Mouse (Mus musculus) liver, embryonic 11.5 days (tissue): ENCODE measurements around the gene Foxred1. TPM values are rescaled to one million over a fixed set of nuclear protein-coding genes. Genes with fewer than 3 reads are reported as not detected.
A peak's percentile ranks its signal among the peaks of the same experiment; 100 is the strongest.

Experiments
- ATAC-seq: fragments of 200-750 bp; cut with Nextera tagmentation; replicated peaks from 2 replicates; pipeline ENCODE4 v1.8.0; 2017; ENCODE audit warnings: moderate number of reproducible peaks, mild to moderate bottlenecking, moderate TSS enrichment, moderate library complexity; ENCODE audit not compliant: low FRiP score
- DNase-seq: peaks from one replicate; pipeline ENCODE4 v3.0.0-alpha.2; 2017; ENCODE audit warnings: low spot score
- H3K27ac ChIP-seq: fragments of 300-500 bp; sonication (generic); 2 replicates; pipeline ENCODE4 v1.5.1; 2014; ENCODE audit warnings: mild to moderate bottlenecking, low read depth, low read length, control low read depth
- H3K27me3 ChIP-seq: fragments of 300-500 bp; sonication (generic); replicated peaks from 2 replicates; pipeline ENCODE4 v1.6.1; 2014; ENCODE audit warnings: low read length, mixed read lengths; ENCODE audit not compliant: control insufficient read depth, insufficient read depth
- H3K36me3 ChIP-seq: fragments of 300-500 bp; sonication (generic); 2 replicates; pipeline ENCODE4 v1.6.1; 2014; ENCODE audit warnings: mild to moderate bottlenecking, low read length, moderate library complexity, mixed read lengths; ENCODE audit not compliant: control insufficient read depth, insufficient read depth
- H3K4me1 ChIP-seq: fragments of 300-500 bp; sonication (generic); replicated peaks from 2 replicates; pipeline ENCODE4 v1.6.1; 2014; ENCODE audit warnings: low read length, mixed read lengths; ENCODE audit not compliant: control insufficient read depth, insufficient read depth
- H3K4me2 ChIP-seq: fragments of 300-500 bp; sonication (generic); 2 replicates; pipeline ENCODE4 v1.6.1; 2014; ENCODE audit warnings: mild to moderate bottlenecking, control low read depth, moderate library complexity
- H3K4me3 ChIP-seq: fragments of 300-500 bp; sonication (generic); 2 replicates; pipeline ENCODE4 v1.5.1; 2014; ENCODE audit warnings: low read depth, low read length, control low read depth
- H3K9ac ChIP-seq: fragments of 300-500 bp; sonication (generic); 2 replicates; pipeline ENCODE4 v1.6.1; 2014; ENCODE audit warnings: low read depth, low read length, control low read depth
- H3K9me3 ChIP-seq: fragments of 300-500 bp; sonication (generic); 2 replicates; pipeline ENCODE4 v1.6.1; 2016; ENCODE audit warnings: low read length, inconsistent platforms, mixed read lengths; ENCODE audit not compliant: control insufficient read depth
- WGBS: fragments of 180-500 bp; shearing (Covaris S2); extraction: QIAGEN DNeasy Blood & Tissue Kit; methylation state at CpG from one replicate; pipeline ENCODE4 v1.1.7; 2014; 5-methylcytosine and 5-hydroxymethylcytosine counted together
- polyA plus RNA-seq: library from polyadenylated mRNA; unstranded; fragments of >200 nt; fragmentation: Nextera tagmentation; extraction: Ambion mirVana; gene quantifications from 2 replicates; pipeline ENCODE4 v1.2.1, GENCODE M21; 2014

Foxred1 gene
- polyA plus RNA-seq, 1 experiment from 2014 or later: 55.4 TPM

- DNase-seq: no peak
- peaks cover 18% of the 10 kb centered on the region for H3K4me1 ChIP-seq
- ATAC-seq: peak; percentile 30; the same call in 1 of the 2 replicates
- H3K36me3 ChIP-seq: no peaks in the 10 kb centered on the region
- no peaks in the 10 kb centered on the region for H3K9me3 ChIP-seq
- H3K27me3 ChIP-seq: no peaks in the 10 kb centered on the region
- peak overlapping the region; percentile 79 for H3K4me3 ChIP-seq
- peak overlapping the region; percentile 26 for H3K27ac ChIP-seq
- H3K4me2 ChIP-seq: peak overlapping the region; percentile 93
- peak overlapping the region; percentile 82 for H3K9ac ChIP-seq
- WGBS: 24% methylated on average over 18 of the region's 18 CpGs
These were observed 11.7 kb downstream of the Foxred1 start for GRCm38 (mm10) chr9:35198945-35199771.

- 82% methylated on average over 10 of the region's 10 CpGs for WGBS
- H3K4me3 ChIP-seq: no peak overlapping the region; the same call in 1 of the 2 replicates
- no peak overlapping the region for H3K9ac ChIP-seq
- ATAC-seq: no peak
- H3K4me2 ChIP-seq: peak overlapping the region; percentile 93; the same call in 1 of the 2 replicates
- H3K27ac ChIP-seq: no peak overlapping the region
- H3K9me3 ChIP-seq: no peaks in the 10 kb centered on the region
- H3K36me3 ChIP-seq: no peaks in the 10 kb centered on the region
- H3K4me1 ChIP-seq: peaks cover 13% of the 10 kb centered on the region
- no peaks in the 10 kb centered on the region for H3K27me3 ChIP-seq
- no peak for DNase-seq
These were observed 12.5 kb downstream of the Foxred1 start for GRCm38 (mm10) chr9:35198351-35198750.

- no peak overlapping the region for H3K9ac ChIP-seq
- no peaks in the 10 kb centered on the region for H3K36me3 ChIP-seq
- no peaks in the 10 kb centered on the region for H3K9me3 ChIP-seq
- H3K4me2 ChIP-seq: no peak overlapping the region
- peaks cover 10% of the 10 kb centered on the region for H3K4me1 ChIP-seq
- ATAC-seq: no peak
- DNase-seq: no peak
- no peak overlapping the region for H3K4me3 ChIP-seq
- H3K27ac ChIP-seq: no peak overlapping the region
- H3K27me3 ChIP-seq: no peaks in the 10 kb centered on the region
- 86% methylated on average over 3 of the region's 3 CpGs for WGBS
These were observed 13.2 kb downstream of the Foxred1 start for GRCm38 (mm10) chr9:35197625-35198024.

GRCm38 (mm10) chr9:35194048-35194447, 16.8 kb downstream of the Foxred1 start:
- 77% methylated on average over 3 of the region's 3 CpGs for WGBS
- DNase-seq: no peak
- no peak overlapping the region for H3K9ac ChIP-seq

GRCm38 (mm10) chr9:35192983-35193542, 17.8 kb downstream of the Foxred1 start:
- Histone ChIP-seq H3K9me3 (no peaks in the 10 kb centered on the region), H3K4me2 (no peak overlapping the region), H3K27ac (no peak overlapping the region), H3K4me1 (no peaks in the 10 kb centered on the region), H3K4me3 (no peak overlapping the region), H3K27me3 (no peaks in the 10 kb centered on the region), H3K36me3 (no peaks in the 10 kb centered on the region), H3K9ac (no peak overlapping the region)
- ATAC-seq (no peak), DNase-seq (no peak)
- WGBS: 80% methylated on average over 11 of the region's 11 CpGs

More at GRCm38 (mm10) chr9:35194048-35194447, 16.8 kb downstream of the Foxred1 start:
- Histone ChIP-seq H3K4me2 (no peak overlapping the region), H3K27ac (no peak overlapping the region), H3K27me3 (no peaks in the 10 kb centered on the region), H3K4me1 (0 out of 2 replicates have a peak, but pooled peaks cover 4% of the 10 kb centered on the region), H3K36me3 (no peaks in the 10 kb centered on the region), H3K9me3 (no peaks in the 10 kb centered on the region), H3K4me3 (no peak overlapping the region)
- no peak for ATAC-seq

GRCm38 (mm10) chr9:35188700-35189099, 22.2 kb downstream of the Foxred1 start:
- Histone ChIP-seq H3K9ac (no peak overlapping the region), H3K4me2 (no peak overlapping the region), H3K4me1 (no peaks in the 10 kb centered on the region), H3K27ac (no peak overlapping the region), H3K27me3 (no peaks in the 10 kb centered on the region), H3K36me3 (no peaks in the 10 kb centered on the region; the same call in 1 of the 2 replicates), H3K9me3 (no peaks in the 10 kb centered on the region), H3K4me3 (no peak overlapping the region)
- ATAC-seq (no peak), DNase-seq (no peak)
- WGBS: 87% methylated on average over 22 of the region's 22 CpGs

GRCm38 (mm10) chr9:35187351-35187903, 23.4 kb downstream of the Foxred1 start:
- no peak overlapping the region for H3K4me3 ChIP-seq
- no peak overlapping the region for H3K9ac ChIP-seq
- H3K27me3 ChIP-seq: no peaks in the 10 kb centered on the region
- no peak overlapping the region for H3K27ac ChIP-seq
- ATAC-seq (no peak), DNase-seq (no peak)
- H3K4me1 ChIP-seq: no peaks in the 10 kb centered on the region
- no peak overlapping the region for H3K4me2 ChIP-seq
- WGBS: 78% methylated on average over 10 of the region's 10 CpGs
- no peaks in the 10 kb centered on the region for H3K9me3 ChIP-seq
- no peaks in the 10 kb centered on the region; the same call in 1 of the 2 replicates for H3K36me3 ChIP-seq

- Histone ChIP-seq H3K4me2 (no peak overlapping the region), H3K27me3 (no peaks in the 10 kb centered on the region), H3K27ac (no peak overlapping the region), H3K9ac (no peak overlapping the region), H3K9me3 (no peaks in the 10 kb centered on the region), H3K4me3 (no peak overlapping the region), H3K4me1 (no peaks in the 10 kb centered on the region), H3K36me3 (no peaks in the 10 kb centered on the region; the same call in 1 of the 2 replicates)
- 87% methylated on average over 4 of the region's 4 CpGs for WGBS
- DNase-seq: no peak
- ATAC-seq: no peak
These were observed 24.4 kb downstream of the Foxred1 start for GRCm38 (mm10) chr9:35186430-35186829.
